Mouse (Mus musculus) lung, postnatal 0 days (tissue): ENCODE measurements around the gene Sh3tc1.

ENCODE experiments used
- CTCF ChIP-seq: IDR thresholded peaks from 2 replicates; pipeline ENCODE4 v1.5.1; 2016; ENCODE audit warnings: antibody characterized with exemption, mild to moderate bottlenecking
- EP300 ChIP-seq: IDR thresholded peaks from 2 replicates; pipeline ENCODE4 v1.6.1; 2016; ENCODE audit warnings: antibody characterized with exemption, mild to moderate bottlenecking, control low read depth

GRCm38 (mm10) chr5:35669747-35670411, 69.9 kb downstream of the Sh3tc1 start:
- no peak for TF ChIP-seq CTCF
- no peak for TF ChIP-seq EP300
